25 mouse cellular contexts compared by ENCODE assay signal in genomic region chrX:110109490-110109889, GRCm38 (mm10).
"Had no signal": no experiment of that assay in that cellular context is flagged by ENCODE, and none has a peak within 500 bp of the region (broad histone marks: within the 10 kb centered on the region; RNA-seq: fewer than 3 reads in every experiment).

No protein-coding gene starts in this region.

- H3K4me1 ChIP-seq: embryonic facial prominence, embryonic 10.5 days; embryonic facial prominence, embryonic 12.5 days; embryonic facial prominence, embryonic 13.5 days; embryonic facial prominence, embryonic 15.5 days; forebrain, embryonic 10.5 days; forebrain, embryonic 12.5 days; forebrain, embryonic 13.5 days; forebrain, embryonic 15.5 days had no signal

- H3K9ac ChIP-seq: embryonic facial prominence, embryonic 12.5 days; embryonic facial prominence, embryonic 13.5 days; embryonic facial prominence, embryonic 15.5 days; forebrain, embryonic 12.5 days; forebrain, embryonic 13.5 days; forebrain, embryonic 15.5 days; forebrain, postnatal 0 days had no signal

- H3K27me3 ChIP-seq: embryonic facial prominence, embryonic 12.5 days; embryonic facial prominence, embryonic 13.5 days; embryonic facial prominence, embryonic 15.5 days; forebrain, embryonic 12.5 days; forebrain, embryonic 13.5 days; forebrain, embryonic 15.5 days had no signal

- H3K36me3 ChIP-seq: embryonic facial prominence, embryonic 10.5 days; embryonic facial prominence, embryonic 12.5 days; embryonic facial prominence, embryonic 13.5 days; embryonic facial prominence, embryonic 15.5 days; forebrain, embryonic 10.5 days; forebrain, embryonic 12.5 days; forebrain, embryonic 15.5 days had no signal

- H3K27ac ChIP-seq: embryonic facial prominence, embryonic 10.5 days; embryonic facial prominence, embryonic 12.5 days; embryonic facial prominence, embryonic 13.5 days; embryonic facial prominence, embryonic 15.5 days; forebrain, embryonic 10.5 days; forebrain, embryonic 12.5 days; forebrain, embryonic 13.5 days; forebrain, embryonic 15.5 days; gastrocnemius, adult 2 months; heart, adult 2 months had no signal

- H3K9me3 ChIP-seq: embryonic facial prominence, embryonic 12.5 days; embryonic facial prominence, embryonic 13.5 days; embryonic facial prominence, embryonic 15.5 days; forebrain, embryonic 10.5 days; forebrain, embryonic 12.5 days; forebrain, embryonic 13.5 days; forebrain, embryonic 15.5 days had no signal

- DNase-seq: cerebellum, adult 9-10 months; cerebellum, adult 9-11 months; cerebellum, postnatal 10 days; cerebellum, postnatal 14 days; cerebellum, postnatal 25 days; cerebellum, postnatal 36 days; embryo, embryonic 11 days; forebrain, postnatal 0 days; gastrocnemius, adult 2 months; gastrocnemius, postnatal 10 days; gastrocnemius, postnatal 14 days; gastrocnemius, postnatal 25 days; gastrocnemius, postnatal 36 days; heart, adult 11 months; heart, adult 18-20 months; heart, adult 2 months had no signal

- H3K4me3 ChIP-seq: embryonic facial prominence, embryonic 10.5 days; embryonic facial prominence, embryonic 12.5 days; embryonic facial prominence, embryonic 13.5 days; embryonic facial prominence, embryonic 15.5 days; erythroblast, embryonic 14.5 days; forebrain, embryonic 10.5 days; forebrain, embryonic 12.5 days; forebrain, embryonic 13.5 days; forebrain, embryonic 15.5 days; gastrocnemius, adult 2 months; heart, adult 2 months had no signal
